Mouse (Mus musculus) brain, adult 2 months (tissue): ENCODE data around the gene Tcf3.

Source experiments
- DNase-seq: peaks from one replicate; pipeline ENCODE4 v3.0.0; 2011; ENCODE audit warnings: low read depth, low spot score

Tcf3 gene

GRCm38 (mm10) chr10:80437973-80438372 is 4.5 kb upstream of the Tcf3 start:
- DNase-seq = no peak

- DNase-seq = no peak
These were observed 2.8 kb upstream of the Tcf3 start for GRCm38 (mm10) chr10:80436276-80436675.

GRCm38 (mm10) chr10:80435764-80436163 is 2.3 kb upstream of the Tcf3 start:
- DNase-seq = no peak

- DNase-seq = no peak
These were observed 1.4 kb upstream of the Tcf3 start for GRCm38 (mm10) chr10:80434823-80435222.

GRCm38 (mm10) chr10:80434233-80434592 is 766 bp upstream of the Tcf3 start:
- DNase-seq = no peak

GRCm38 (mm10) chr10:80432936-80433512 is 423 bp downstream of the Tcf3 start:
- DNase-seq = no peak

GRCm38 (mm10) chr10:80432387-80432785 is 1.1 kb downstream of the Tcf3 start:
- DNase-seq = no peak

GRCm38 (mm10) chr10:80431570-80432386 is 1.7 kb downstream of the Tcf3 start:
- no peak for DNase-seq

GRCm38 (mm10) chr10:80430375-80430980 is 3.0 kb downstream of the Tcf3 start:
- DNase-seq = no peak

GRCm38 (mm10) chr10:80429800-80430199 is 3.6 kb downstream of the Tcf3 start:
- DNase-seq = no peak

- no peak for DNase-seq
These were observed 8.4 kb downstream of the Tcf3 start for GRCm38 (mm10) chr10:80425041-80425440.

- DNase-seq = no peak
These were observed 9.9 kb downstream of the Tcf3 start for GRCm38 (mm10) chr10:80423562-80423961.

GRCm38 (mm10) chr10:80421651-80422472 is 11.6 kb downstream of the Tcf3 start:
- DNase-seq = no peak

GRCm38 (mm10) chr10:80421208-80421607 is 12.2 kb downstream of the Tcf3 start:
- DNase-seq = no peak

GRCm38 (mm10) chr10:80420729-80421128 is 12.7 kb downstream of the Tcf3 start:
- no peak for DNase-seq

GRCm38 (mm10) chr10:80419419-80419818 is 14.0 kb downstream of the Tcf3 start:
- no peak for DNase-seq

GRCm38 (mm10) chr10:80418311-80418710 is 15.1 kb downstream of the Tcf3 start:
- DNase-seq = peak; percentile 92

GRCm38 (mm10) chr10:80417841-80418240 is 15.6 kb downstream of the Tcf3 start:
- DNase-seq = peak; percentile 53

GRCm38 (mm10) chr10:80417371-80417770 is 16.1 kb downstream of the Tcf3 start:
- no peak for DNase-seq

- DNase-seq = no peak
These were observed 17.9 kb downstream of the Tcf3 start for GRCm38 (mm10) chr10:80415566-80415965.

- peak; percentile 92 for DNase-seq
These were observed 20.5 kb downstream of the Tcf3 start for GRCm38 (mm10) chr10:80412656-80413541.
